Comparison of ENCODE assay signal across 19 mouse cellular contexts in genomic region chr14:86441895-86442679, GRCm38 (mm10).
A peak's percentile ranks its signal among the peaks of the same experiment; 100 is the strongest.
DNase-seq lines count a peak whose midpoint lies in the region; ATAC-seq and TF ChIP-seq lines count a peak whose summit lies in the region.
"Had no signal": no experiment of that assay in that cellular context is flagged by ENCODE, and none has a peak within 500 bp of the region (broad histone marks: within the 10 kb centered on the region; RNA-seq: fewer than 3 reads in every experiment).

No protein-coding gene starts in this region.

- H3K4me2 ChIP-seq in midbrain, embryonic 16.5 days (ENCODE audit: low read length): no peak overlapping the region
- no peak overlapping the region for H3K4me2 ChIP-seq in midbrain, postnatal 0 days (ENCODE audit: low read depth, low read length, poor library complexity, severe bottlenecking)
- H3K4me2 ChIP-seq in forebrain, embryonic 15.5 days (replicated peaks): no peak overlapping the region
- H3K4me2 ChIP-seq: embryonic facial prominence, embryonic 13.5 days; heart, embryonic 13.5 days; hindbrain, embryonic 15.5 days had no signal

- no peak overlapping the region for H3K9ac ChIP-seq in midbrain, embryonic 16.5 days (ENCODE audit: low read depth, low read length)
- no peak overlapping the region for H3K9ac ChIP-seq in midbrain, postnatal 0 days (replicated peaks; ENCODE audit: low read length, poor library complexity, severe bottlenecking)
- H3K9ac ChIP-seq in forebrain, embryonic 15.5 days (replicated peaks): no peak overlapping the region
- H3K9ac ChIP-seq: embryonic facial prominence, embryonic 13.5 days; heart, embryonic 13.5 days; hindbrain, embryonic 15.5 days had no signal

- H3K27me3 ChIP-seq in midbrain, embryonic 16.5 days (ENCODE audit: control insufficient read depth, insufficient read depth, low read depth, low read length): no peaks in the 10 kb centered on the region
- H3K27me3 ChIP-seq in midbrain, postnatal 0 days (ENCODE audit: insufficient read depth, low read length): no peaks in the 10 kb centered on the region
- no peaks in the 10 kb centered on the region for H3K27me3 ChIP-seq in forebrain, embryonic 15.5 days
- H3K27me3 ChIP-seq in embryonic facial prominence, embryonic 10.5 days (replicated peaks; ENCODE audit: low read depth, poor library complexity, severe bottlenecking): no peaks in the 10 kb centered on the region
- H3K27me3 ChIP-seq: CH12.LX; embryonic facial prominence, embryonic 13.5 days; heart, embryonic 13.5 days; hindbrain, embryonic 15.5 days had no signal

- H3K4me3 ChIP-seq in midbrain, embryonic 16.5 days (ENCODE audit: low read depth, low read length): no peak overlapping the region
- no peak overlapping the region for H3K4me3 ChIP-seq in midbrain, postnatal 0 days (ENCODE audit: low read depth, low read length)
- no peak overlapping the region for H3K4me3 ChIP-seq in forebrain, embryonic 15.5 days
- H3K4me3 ChIP-seq in embryonic facial prominence, embryonic 10.5 days: no peak overlapping the region
- H3K4me3 ChIP-seq: embryonic facial prominence, embryonic 13.5 days; heart, embryonic 13.5 days; hindbrain, embryonic 15.5 days had no signal

- ATAC-seq in midbrain, embryonic 16.5 days: no peak
- no peak for ATAC-seq in midbrain, postnatal 0 days (ENCODE audit: low FRiP score)
- peak; percentile 90 for ATAC-seq in forebrain, embryonic 15.5 days (replicated peaks)
- ATAC-seq: activated CD4-positive, CD25-positive, alpha-beta regulatory T cell, adult 4 months; intestine, embryonic 16.5 days; Patski had no signal

- 53% methylated on average over 9 of the region's 9 CpGs for WGBS in midbrain, embryonic 16.5 days
- 69% methylated on average over 9 of the region's 9 CpGs for WGBS in midbrain, postnatal 0 days
- 36% methylated on average over 9 of the region's 9 CpGs for WGBS in forebrain, embryonic 15.5 days
- WGBS in embryonic facial prominence, embryonic 10.5 days: 83% methylated on average over 9 of the region's 9 CpGs

- H3K4me1 ChIP-seq in midbrain, embryonic 16.5 days (ENCODE audit: control insufficient read depth, insufficient read depth, low read length): no peaks in the 10 kb centered on the region
- no peaks in the 10 kb centered on the region for H3K4me1 ChIP-seq in midbrain, postnatal 0 days (ENCODE audit: insufficient read depth, low read length)
- peaks cover 17% of the 10 kb centered on the region for H3K4me1 ChIP-seq in forebrain, embryonic 15.5 days
- H3K4me1 ChIP-seq in embryonic facial prominence, embryonic 10.5 days: no peaks in the 10 kb centered on the region
- H3K4me1 ChIP-seq: embryonic facial prominence, embryonic 13.5 days; hindbrain, embryonic 15.5 days had no signal

- peak overlapping the region; percentile 18; the same call in 1 of the 2 replicates for H3K27ac ChIP-seq in midbrain, embryonic 16.5 days (ENCODE audit: low read length)
- no peak overlapping the region for H3K27ac ChIP-seq in midbrain, postnatal 0 days (ENCODE audit: low read depth, low read length)
- H3K27ac ChIP-seq in forebrain, embryonic 15.5 days (replicated peaks): peak overlapping the region; percentile 33; the same call in 1 of the 2 replicates
- no peak overlapping the region for H3K27ac ChIP-seq in embryonic facial prominence, embryonic 10.5 days (replicated peaks)
- H3K27ac ChIP-seq: embryonic facial prominence, embryonic 13.5 days; heart, embryonic 13.5 days; hindbrain, embryonic 15.5 days had no signal

- no peaks in the 10 kb centered on the region for H3K9me3 ChIP-seq in midbrain, embryonic 16.5 days (replicated peaks; ENCODE audit: control insufficient read depth, low read length, poor library complexity, severe bottlenecking)
- H3K9me3 ChIP-seq in midbrain, postnatal 0 days (ENCODE audit: low read length): no peaks in the 10 kb centered on the region
- H3K9me3 ChIP-seq in forebrain, embryonic 15.5 days: no peaks in the 10 kb centered on the region
- no peaks in the 10 kb centered on the region for H3K9me3 ChIP-seq in embryonic facial prominence, embryonic 10.5 days
- H3K9me3 ChIP-seq: embryonic facial prominence, embryonic 13.5 days; heart, embryonic 13.5 days; hindbrain, embryonic 15.5 days had no signal

- peak; percentile 13 for DNase-seq in layer of hippocampus, adult 11-12 months (ENCODE audit: low spot score)
- no peak for DNase-seq in layer of hippocampus, postnatal 25 days (ENCODE audit: extremely low spot score in 1 of 2, low spot score in 1 of 2)
- DNase-seq in midbrain, postnatal 0 days (ENCODE audit: low spot score): no peak
- DNase-seq in cerebellum, adult 18-20 months: no peak
- no peak for DNase-seq in embryonic facial prominence, embryonic 10.5 days (ENCODE audit: low spot score)
- DNase-seq: adrenal gland, postnatal 25 days; cerebellum, adult 8-10 months; cerebellum, postnatal 14 days; gastrocnemius, postnatal 10 days; heart, postnatal 36 days had no signal

- H3K36me3 ChIP-seq in midbrain, embryonic 16.5 days (ENCODE audit: control insufficient read depth, insufficient read depth, low read length): no peaks in the 10 kb centered on the region
- no peaks in the 10 kb centered on the region for H3K36me3 ChIP-seq in midbrain, postnatal 0 days (ENCODE audit: insufficient read depth, low read length)
- no peaks in the 10 kb centered on the region for H3K36me3 ChIP-seq in forebrain, embryonic 15.5 days
- no peaks in the 10 kb centered on the region for H3K36me3 ChIP-seq in embryonic facial prominence, embryonic 10.5 days (replicated peaks)
- H3K36me3 ChIP-seq: embryonic facial prominence, embryonic 13.5 days; heart, embryonic 13.5 days; hindbrain, embryonic 15.5 days had no signal

- TF ChIP-seq CTCF in midbrain, postnatal 0 days (IDR thresholded peaks at IDR 0.05): no peak

Comparison
In these comparisons a context has a peak if more than half of its experiments do, and no peak if none do; other contexts are left out.
1. H3K27ac ChIP-seq: peak in midbrain, embryonic 16.5 days (single experiment) and forebrain, embryonic 15.5 days (single experiment); none in midbrain, postnatal 0 days (single experiment) and embryonic facial prominence, embryonic 10.5 days (single experiment).